In the genomic region with DNA sequence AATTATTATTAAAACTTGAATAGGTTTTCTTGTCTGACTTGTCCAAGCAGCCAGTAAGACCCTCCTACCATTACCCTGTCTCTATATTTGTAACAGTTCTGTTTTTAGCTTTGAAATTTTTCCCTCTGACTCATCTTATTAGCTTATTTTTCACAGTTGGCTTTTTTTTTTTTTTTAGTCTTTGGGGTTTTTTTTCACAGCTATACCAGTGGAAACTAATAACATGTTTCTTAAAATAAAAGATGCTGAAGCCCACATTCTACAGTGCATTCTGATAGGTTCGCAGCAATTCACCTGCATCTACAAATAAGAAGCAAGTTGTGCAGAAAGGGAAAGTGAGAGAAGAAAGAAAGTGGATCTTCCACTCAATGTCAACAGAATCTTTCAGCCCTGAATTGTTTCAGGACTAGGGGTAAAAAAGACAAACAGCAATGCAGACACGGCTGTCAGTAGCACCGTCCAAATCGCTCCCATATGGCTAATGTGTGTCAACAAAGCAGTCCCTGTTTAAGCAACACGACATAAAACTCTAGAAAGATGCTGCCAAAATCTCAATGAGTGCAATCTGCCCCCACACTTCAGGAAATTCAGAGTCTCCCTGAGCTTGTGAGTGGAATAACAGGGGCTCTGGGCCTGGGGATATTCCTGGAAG, we compare ENCODE assay signal across 18 mouse cellular contexts.
DNase-seq lines count a peak whose midpoint lies in the region; ATAC-seq lines count a peak whose summit lies in the region.
"Had no signal": no experiment of that assay in that cellular context is flagged by ENCODE, and none has a peak within 500 bp of the region (broad histone marks: within the 10 kb centered on the region; RNA-seq: fewer than 3 reads in every experiment).

No protein-coding gene starts in this region.

- no peaks in the 10 kb centered on the region for H3K4me1 ChIP-seq in forebrain, embryonic 13.5 days
- H3K4me1 ChIP-seq in forebrain, embryonic 10.5 days = no peaks in the 10 kb centered on the region
- peaks cover 6% of the 10 kb centered on the region for H3K4me1 ChIP-seq in embryonic facial prominence, embryonic 10.5 days
- no peaks in the 10 kb centered on the region for H3K4me1 ChIP-seq in liver, embryonic 12.5 days
- H3K4me1 ChIP-seq: lung, embryonic 15.5 days; neural tube, embryonic 13.5 days had no signal

- no peak overlapping the region for H3K4me2 ChIP-seq in forebrain, embryonic 13.5 days
- no peak overlapping the region for H3K4me2 ChIP-seq in liver, embryonic 12.5 days
- H3K4me2 ChIP-seq: heart, embryonic 11.5 days; lung, embryonic 15.5 days; neural tube, embryonic 13.5 days had no signal

- no peaks in the 10 kb centered on the region for H3K27me3 ChIP-seq in forebrain, embryonic 13.5 days
- H3K27me3 ChIP-seq in forebrain, embryonic 10.5 days (ENCODE audit: poor library complexity, severe bottlenecking) = no peaks in the 10 kb centered on the region
- H3K27me3 ChIP-seq in embryonic facial prominence, embryonic 10.5 days (replicated peaks; ENCODE audit: low read depth, poor library complexity, severe bottlenecking) = no peaks in the 10 kb centered on the region
- H3K27me3 ChIP-seq in liver, embryonic 12.5 days (replicated peaks) = no peaks in the 10 kb centered on the region
- H3K27me3 ChIP-seq: lung, embryonic 15.5 days; megakaryocyte, embryonic 14.5 days; neural tube, embryonic 13.5 days had no signal

- no peak overlapping the region for H3K4me3 ChIP-seq in forebrain, embryonic 13.5 days
- no peak overlapping the region for H3K4me3 ChIP-seq in forebrain, embryonic 10.5 days
- no peak overlapping the region for H3K4me3 ChIP-seq in embryonic facial prominence, embryonic 10.5 days
- no peak overlapping the region for H3K4me3 ChIP-seq in liver, embryonic 12.5 days
- H3K4me3 ChIP-seq: erythroblast, embryonic 14.5 days; lung, embryonic 15.5 days; megakaryocyte, embryonic 14.5 days; neural tube, embryonic 13.5 days had no signal

- intact Hi-C loops in left cerebral cortex, postnatal 25 days (cut with DNase I) = no loop called here

- peak; percentile 83; the same call in 1 of the 2 replicates for ATAC-seq in forebrain, embryonic 13.5 days
- ATAC-seq in liver, embryonic 12.5 days = no peak
- ATAC-seq: intestine, postnatal 0 days had no signal

- H3K9ac ChIP-seq in forebrain, embryonic 13.5 days = no peak overlapping the region
- H3K9ac ChIP-seq in liver, embryonic 12.5 days = no peak overlapping the region
- H3K9ac ChIP-seq: lung, embryonic 15.5 days; neural tube, embryonic 13.5 days had no signal

- 61% methylated on average over 5 of the region's 5 CpGs for WGBS in forebrain, embryonic 13.5 days
- 77% methylated on average over 5 of the region's 5 CpGs for WGBS in forebrain, embryonic 10.5 days
- 45% methylated on average over 5 of the region's 5 CpGs for WGBS in embryonic facial prominence, embryonic 10.5 days
- 69% methylated on average over 5 of the region's 5 CpGs for WGBS in liver, embryonic 12.5 days (ENCODE audit: insufficient replicate concordance)

- no peaks in the 10 kb centered on the region; the same call in 1 of the 2 replicates for H3K9me3 ChIP-seq in forebrain, embryonic 13.5 days (replicated peaks)
- no peaks in the 10 kb centered on the region for H3K9me3 ChIP-seq in forebrain, embryonic 10.5 days
- no peaks in the 10 kb centered on the region for H3K9me3 ChIP-seq in embryonic facial prominence, embryonic 10.5 days
- H3K9me3 ChIP-seq in liver, embryonic 12.5 days (replicated peaks) = no peaks in the 10 kb centered on the region
- H3K9me3 ChIP-seq: G1E; lung, embryonic 15.5 days; megakaryocyte, embryonic 14.5 days; neural tube, embryonic 13.5 days had no signal

- H3K27ac ChIP-seq in forebrain, embryonic 13.5 days = no peak overlapping the region
- no peak overlapping the region for H3K27ac ChIP-seq in forebrain, embryonic 10.5 days
- no peak overlapping the region for H3K27ac ChIP-seq in embryonic facial prominence, embryonic 10.5 days (replicated peaks)
- no peak overlapping the region for H3K27ac ChIP-seq in liver, embryonic 12.5 days
- H3K27ac ChIP-seq: lung, embryonic 15.5 days; neural tube, embryonic 13.5 days had no signal

- DNase-seq in forebrain, embryonic 10.5 days (ENCODE audit: extremely low spot score, low spot score) = no peak
- peak; percentile 12 to 37 for DNase-seq in left cerebral cortex, postnatal 25 days (ENCODE audit: low spot score in 2 of 2)
- DNase-seq in left cerebral cortex, adult 11 months (ENCODE audit: low spot score) = no peak
- DNase-seq in embryonic facial prominence, embryonic 10.5 days (ENCODE audit: low spot score) = peak; percentile 14
- peak; percentile 6 to 39 for DNase-seq in layer of hippocampus, postnatal 14 days (ENCODE audit: low spot score in 2 of 2)
- DNase-seq in kidney, postnatal 14 days = no peak
- DNase-seq: cerebellum, adult 11-12 months; gastrocnemius, postnatal 10 days; liver had no signal

- H3K36me3 ChIP-seq in forebrain, embryonic 13.5 days (ENCODE audit: poor library complexity, severe bottlenecking) = no peaks in the 10 kb centered on the region
- H3K36me3 ChIP-seq in forebrain, embryonic 10.5 days (replicated peaks) = no peaks in the 10 kb centered on the region
- H3K36me3 ChIP-seq in embryonic facial prominence, embryonic 10.5 days (replicated peaks) = no peaks in the 10 kb centered on the region
- H3K36me3 ChIP-seq in liver, embryonic 12.5 days = no peaks in the 10 kb centered on the region
- H3K36me3 ChIP-seq: G1E; lung, embryonic 15.5 days; neural tube, embryonic 13.5 days had no signal

Comparison
In these comparisons a context has a peak if more than half of its experiments do, and no peak if none do; other contexts are left out.
1. DNase-seq: peak in left cerebral cortex, postnatal 25 days (2 of 2), embryonic facial prominence, embryonic 10.5 days (single experiment) and layer of hippocampus, postnatal 14 days (2 of 2); none in forebrain, embryonic 10.5 days (single experiment), left cerebral cortex, adult 11 months (single experiment) and kidney, postnatal 14 days (single experiment).